Mouse (Mus musculus): ENCODE measurements at regions not wholly inside any gene's neighbourhood (a gene's known extent, or its start where the extent isn't known, plus 50 kb on each side); places are given as distances from the start of the nearest gene placed in this dataset.

DNA sequence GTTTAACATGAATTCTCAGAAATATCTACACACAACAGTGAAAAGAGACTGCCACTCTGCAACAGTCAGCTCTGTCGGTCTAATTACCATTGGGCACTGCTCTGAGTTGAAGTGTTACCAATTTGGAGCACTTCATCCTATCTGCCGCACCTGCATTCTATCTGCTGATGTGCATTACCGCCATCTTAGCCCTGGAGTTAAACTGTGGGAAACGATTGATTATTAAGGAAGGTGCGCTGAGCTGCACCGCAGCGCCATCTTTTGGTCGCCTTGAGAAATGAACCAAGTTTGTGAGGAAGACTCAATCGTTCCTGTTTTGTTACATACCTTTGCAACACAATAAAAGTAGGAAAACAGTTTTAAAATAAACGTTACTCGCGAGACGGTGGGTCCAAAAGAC is 110.5 kb downstream of the Rergl start:
- DNase-seq, result peak; percentile 14

DNA sequence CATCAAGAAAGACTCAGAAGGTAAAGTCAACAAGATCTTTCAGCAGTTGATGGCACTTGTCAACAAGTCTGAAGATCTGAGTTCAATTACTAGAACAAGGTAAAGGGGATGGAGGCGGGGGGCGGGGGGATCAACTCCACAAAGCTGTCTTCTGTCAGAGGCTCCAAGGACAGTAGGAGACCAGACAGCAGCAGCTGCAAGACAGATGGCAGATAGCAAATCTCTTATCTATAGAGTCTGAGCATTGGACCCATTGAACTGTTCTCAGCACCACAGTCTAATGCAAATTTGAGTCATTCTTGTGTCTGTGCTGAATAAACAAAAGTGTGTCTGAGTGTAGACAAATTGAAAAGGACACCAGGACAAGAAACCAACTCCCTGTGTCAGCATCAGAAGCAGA is 150.8 kb downstream of the Rergl start:
- no peak for DNase-seq

DNA sequence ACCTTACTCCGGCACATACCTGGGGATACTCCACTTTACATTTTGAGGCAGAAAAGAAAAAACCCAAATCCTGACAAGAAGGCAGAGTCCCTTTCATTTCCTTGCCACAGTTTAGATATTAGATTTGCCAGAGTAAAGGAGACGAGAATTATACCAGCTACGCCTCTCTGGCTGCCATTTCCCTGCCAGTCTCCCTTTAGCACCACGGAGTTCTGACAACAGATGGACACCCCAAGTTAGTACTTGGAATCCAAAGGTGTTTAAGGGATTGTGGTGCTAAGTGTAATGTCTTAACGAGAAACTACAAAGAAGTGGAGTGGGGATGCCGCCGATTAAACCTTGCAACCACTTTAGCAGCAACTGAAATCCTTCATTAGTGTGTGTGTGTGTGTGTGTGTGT is 176.6 kb downstream of the Rergl start:
- no peak for DNase-seq

DNA sequence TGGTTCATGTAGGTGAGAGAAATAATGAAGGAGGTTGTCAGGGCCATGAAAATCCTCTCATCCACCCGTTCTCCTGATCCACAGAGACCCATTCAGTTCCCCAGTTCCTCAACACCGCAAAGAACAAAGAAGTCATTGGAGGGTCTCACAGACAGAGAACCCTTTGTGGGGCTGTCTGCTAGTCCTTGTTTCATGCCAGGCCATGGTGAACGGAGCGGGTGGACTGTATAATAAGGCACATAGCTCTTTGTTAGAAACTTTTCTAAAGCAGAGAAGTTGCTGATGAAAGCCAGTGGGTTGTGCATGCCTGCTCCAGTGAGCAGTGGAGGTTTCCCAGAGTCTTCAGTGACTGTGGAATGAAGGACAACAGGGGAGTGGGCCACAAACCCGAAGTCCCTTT is 194.1 kb downstream of the Rergl start:
- DNase-seq, result no peak

DNA sequence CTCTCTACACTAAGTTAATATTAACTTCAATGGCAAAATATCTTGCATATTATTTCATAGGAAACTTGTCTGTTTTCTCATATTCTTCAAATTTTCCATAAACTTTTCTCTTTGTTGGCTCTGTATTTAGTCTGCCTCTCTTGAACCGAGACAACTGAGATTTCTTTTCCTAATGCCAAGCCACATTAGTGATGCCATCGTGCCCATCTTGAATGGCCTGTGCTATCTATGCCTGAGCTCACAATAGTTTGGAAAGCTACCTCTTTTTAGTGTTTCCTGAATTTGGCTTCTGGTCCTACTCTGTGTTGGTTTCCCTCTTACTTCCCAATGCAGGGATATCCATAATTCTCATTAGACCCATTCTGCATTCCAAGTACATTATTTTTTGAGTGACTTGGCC is 197.5 kb downstream of the Rergl start:
- DNase-seq, result no peak

DNA sequence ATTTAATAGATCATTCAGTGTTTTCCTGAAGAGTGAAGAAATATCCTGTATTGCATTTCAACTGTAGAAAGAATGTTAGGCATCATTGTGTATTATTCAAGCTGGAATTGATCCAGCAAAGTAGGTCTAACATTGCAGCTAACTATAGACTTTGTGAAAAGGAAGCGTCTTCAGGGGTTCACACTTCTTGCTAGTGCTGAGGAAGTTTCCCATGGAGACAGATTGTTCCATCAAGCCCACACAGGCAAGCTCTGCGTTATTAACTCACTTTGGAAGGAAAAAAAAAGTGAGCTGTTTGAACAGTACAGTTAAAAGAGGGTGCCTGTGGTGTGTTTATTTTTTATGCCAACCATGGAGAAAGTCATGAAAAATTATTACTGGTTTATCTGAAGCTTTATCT is 206.1 kb downstream of the Rergl start:
- no peak for DNase-seq

DNA sequence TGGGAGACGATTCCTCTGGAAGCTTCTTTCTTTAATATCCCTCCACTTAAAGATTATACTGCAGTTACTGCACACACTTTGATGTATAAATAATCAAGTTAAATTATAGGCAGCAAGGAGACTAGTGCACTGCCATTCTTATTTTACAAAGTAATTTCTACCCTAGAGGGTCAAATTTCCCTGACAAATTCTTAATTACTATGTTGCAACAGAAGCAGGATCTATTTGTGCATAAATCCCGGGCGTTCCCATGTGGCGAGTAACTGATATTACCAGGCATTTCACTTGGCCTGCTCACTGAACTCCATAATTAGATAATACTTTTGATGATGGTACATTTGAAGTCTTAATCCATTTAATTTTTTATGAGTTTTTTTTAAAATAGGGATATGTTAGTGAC is 222.7 kb downstream of the Rergl start:
- DNase-seq, result no peak

DNA sequence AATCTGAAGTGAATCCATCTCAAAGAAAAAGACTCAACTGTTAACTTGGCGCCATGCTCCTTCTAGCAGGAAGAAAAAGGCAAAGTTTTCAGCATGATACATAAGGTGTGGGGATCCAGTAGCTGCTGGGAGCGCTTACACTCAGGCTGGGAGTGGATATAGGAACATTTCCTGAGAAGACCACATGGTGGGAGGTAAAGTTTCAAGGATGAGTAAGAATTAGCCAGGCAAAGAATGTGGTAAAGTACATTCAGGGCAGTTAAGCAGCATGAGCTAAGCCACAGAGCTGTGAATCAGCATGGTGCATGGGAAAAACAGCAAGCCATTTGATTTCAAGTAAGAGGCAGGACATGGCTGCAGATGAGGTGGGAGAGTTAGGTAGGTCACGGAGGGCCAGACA is 226.3 kb downstream of the Rergl start:
- DNase-seq, result no peak

DNA sequence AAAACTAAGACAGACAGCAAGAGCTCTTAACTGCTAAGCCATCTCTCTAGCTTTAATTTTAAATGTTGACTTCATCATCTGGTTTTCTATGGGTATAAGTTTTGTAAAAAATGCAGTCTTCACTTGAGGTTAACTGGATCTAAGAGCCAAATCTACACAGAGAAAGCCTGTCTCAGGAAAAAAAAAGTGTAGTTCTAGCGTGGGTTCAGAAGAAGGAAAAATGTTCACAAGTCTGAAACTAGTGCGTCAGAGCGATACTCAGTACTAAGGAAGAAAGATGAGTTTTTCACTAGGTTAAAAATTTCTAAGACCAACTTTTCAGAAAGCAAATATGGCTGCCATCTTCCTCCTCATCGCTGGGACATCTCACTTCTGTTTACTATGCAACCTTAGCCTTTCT is 248.1 kb downstream of the Rergl start:
- DNase-seq, result no peak

DNA sequence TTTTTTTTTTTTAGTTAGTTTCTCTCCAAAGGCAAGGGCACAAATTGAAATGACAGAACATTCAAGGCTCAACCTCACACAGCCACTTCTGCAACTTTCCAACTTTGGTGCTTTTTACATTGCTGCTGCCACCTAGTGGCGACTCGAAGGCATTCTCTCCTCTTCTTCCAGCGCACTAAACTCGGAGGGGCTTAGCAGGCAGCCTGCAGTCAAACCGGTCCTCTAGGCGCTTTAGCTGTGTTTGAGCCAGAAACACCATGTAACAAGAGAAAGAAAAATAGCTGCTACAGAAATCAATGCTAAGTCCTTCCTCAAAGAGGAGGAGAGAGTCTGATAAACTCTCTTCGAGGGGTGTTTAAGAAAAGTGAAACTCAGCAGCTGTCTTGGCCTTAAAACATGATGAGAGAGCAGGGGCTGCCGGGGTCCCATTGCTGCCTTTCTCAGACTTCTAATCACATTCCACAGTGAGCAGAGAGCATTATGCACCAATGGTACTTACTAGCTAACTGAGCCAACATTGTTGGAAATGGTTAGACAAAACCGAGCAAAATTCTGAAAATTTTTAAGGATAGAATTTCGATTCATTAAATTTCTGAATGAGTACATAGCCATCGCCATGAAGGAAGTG is 252.7 kb downstream of the Rergl start:
- peak; percentile 67 for DNase-seq

DNA sequence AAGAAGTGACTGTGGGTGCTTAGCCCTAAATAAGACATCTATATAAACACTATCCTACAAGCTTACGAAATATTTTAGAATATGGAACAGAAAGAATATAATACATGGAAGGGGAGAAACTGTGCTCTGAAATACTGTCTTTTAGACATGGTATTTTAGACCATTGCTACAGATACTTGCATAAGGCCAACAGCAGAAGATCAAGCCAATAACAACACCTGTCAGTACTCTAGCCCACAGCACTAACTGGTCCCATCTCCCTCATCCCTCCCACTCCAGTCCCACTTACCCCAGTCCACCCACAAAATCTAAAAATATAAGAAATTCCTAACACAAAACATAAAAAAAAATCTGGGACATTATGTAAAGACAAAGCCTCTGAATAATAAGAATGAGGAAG is 275.6 kb downstream of the Rergl start:
- no peak for DNase-seq

DNA sequence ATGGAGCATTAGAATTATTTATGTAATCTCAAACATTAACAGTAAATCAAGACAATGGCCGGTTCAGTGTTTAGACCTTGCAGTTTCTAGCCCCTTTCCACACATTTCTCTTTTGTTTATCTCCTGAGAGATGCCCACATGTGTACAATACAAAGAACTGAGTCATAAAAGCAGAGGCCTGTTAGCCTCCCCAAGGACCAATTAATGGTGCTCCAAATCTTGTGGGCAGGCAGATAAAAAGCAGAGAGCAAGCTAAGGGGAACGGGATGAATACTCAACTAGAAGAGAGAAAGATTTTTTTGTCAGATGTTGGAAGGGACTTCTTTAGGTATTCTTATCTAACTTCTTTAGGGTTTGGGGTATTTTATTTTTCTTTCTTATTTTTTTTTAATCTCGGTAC is 287.3 kb downstream of the Rergl start:
- DNase-seq, result no peak

DNA sequence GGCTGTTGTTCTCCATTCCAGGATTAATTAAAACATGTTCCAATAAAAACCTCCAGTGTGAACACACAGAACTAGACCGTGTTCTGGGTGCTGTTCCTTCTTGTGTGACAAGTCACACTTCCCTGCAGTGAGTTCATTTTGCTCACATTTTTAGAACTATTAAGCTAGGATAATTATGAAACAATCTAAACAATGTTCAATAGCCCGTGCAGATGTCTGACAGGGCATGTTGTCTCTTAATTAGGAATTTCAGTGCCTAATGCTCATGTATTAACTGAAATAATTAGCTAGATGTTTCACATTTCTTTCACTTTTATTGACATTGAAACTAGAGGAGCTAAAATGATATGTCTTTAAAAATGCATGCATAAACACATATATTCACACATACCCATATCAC is 291.5 kb downstream of the Rergl start:
- DNase-seq, result no peak

DNA sequence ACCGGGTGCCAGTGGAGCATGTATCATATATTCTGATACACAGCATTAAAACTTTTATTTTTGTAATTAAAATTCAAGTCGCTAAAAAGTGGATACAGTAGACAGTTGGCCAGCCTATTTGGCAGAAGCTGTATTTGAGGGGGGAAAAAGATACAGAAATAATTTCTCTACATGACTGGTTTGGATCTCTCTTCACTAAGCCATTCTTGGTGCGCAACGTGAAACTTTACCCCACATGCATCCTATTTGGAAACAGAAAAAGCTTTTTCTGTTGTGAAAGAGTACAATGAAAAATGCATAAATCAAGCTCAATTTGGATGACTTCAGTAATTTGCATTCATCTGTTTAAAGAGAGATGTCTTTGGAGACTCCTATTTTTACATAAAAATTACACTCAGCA is 303.2 kb downstream of the Rergl start:
- DNase-seq, result no peak

DNA sequence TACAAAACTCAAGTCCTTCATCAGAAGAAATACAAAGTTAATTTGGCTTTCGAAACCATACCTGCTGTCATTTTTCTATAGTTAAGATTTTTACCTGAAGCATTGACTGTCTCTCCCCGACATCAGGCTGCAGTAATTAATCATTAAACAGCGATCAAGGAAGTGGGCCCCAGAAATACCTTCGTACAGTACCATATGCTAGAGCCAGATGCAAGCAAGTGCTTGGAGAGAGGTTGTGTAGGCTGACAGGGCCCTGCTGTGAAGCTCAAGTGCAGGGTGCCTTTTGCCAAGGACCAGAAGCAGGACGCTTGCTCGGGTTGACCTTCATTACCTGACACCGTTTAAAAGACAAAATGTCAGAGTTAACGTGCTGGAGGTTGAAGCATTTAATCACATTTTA is 315.3 kb downstream of the Rergl start:
- DNase-seq, result no peak

DNA sequence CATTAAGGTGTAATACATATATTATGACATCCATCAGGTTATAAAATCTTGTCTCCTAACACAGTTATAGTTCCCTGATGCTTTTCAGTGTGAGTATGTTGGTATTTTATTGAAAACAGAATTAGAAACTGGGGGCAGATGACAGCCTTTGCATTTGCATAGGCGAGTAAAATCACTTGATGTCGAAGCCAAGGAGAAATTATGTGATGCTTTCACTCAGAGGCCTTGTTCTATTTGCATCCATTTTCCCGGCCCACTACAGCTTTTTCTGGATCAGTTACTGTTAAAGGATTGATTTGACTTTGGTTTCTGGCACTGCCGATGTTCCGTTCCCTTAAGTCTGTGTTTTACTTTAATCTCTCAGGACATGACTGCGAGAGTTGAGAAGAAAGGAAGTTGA is 341.4 kb downstream of the Rergl start:
- no peak for DNase-seq

DNA sequence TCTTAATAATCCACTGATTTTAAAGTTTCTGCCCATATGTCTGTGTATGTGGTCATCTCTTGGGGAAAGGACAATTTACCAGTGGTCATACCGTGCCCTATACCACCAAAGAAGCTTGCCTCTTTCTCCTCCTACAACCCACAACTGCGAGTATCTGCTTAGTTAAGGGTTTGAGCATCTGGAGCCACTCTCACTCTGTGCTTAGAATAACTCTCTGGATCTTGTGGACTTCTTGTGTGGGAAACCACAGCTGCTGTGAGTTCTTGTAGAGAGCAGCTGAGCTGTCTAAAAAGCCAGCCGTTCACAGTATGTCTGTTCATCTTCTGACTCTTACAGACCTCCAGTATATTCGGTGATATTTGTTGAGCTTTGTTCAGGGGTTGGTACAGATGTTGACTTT is 342.0 kb downstream of the Rergl start:
- no peak for DNase-seq

DNA sequence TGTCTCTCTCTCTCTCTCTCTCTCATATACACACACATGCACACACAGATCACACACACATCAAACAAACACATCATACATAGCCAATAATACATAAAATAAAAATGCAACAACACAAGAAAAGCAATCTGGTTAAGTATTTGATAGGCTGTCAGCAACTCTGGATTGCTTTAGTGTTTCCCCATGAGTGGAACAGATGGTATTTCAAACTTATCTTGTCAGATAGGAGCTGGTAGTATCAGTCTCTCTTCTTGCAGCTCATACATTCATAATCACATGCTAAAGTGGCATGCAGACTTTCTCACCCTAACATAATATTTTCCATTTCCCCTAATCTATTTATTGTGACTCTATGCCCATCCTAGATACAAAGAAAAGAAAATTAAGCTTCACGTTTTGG is 347.0 kb downstream of the Rergl start:
- DNase-seq, result no peak

DNA sequence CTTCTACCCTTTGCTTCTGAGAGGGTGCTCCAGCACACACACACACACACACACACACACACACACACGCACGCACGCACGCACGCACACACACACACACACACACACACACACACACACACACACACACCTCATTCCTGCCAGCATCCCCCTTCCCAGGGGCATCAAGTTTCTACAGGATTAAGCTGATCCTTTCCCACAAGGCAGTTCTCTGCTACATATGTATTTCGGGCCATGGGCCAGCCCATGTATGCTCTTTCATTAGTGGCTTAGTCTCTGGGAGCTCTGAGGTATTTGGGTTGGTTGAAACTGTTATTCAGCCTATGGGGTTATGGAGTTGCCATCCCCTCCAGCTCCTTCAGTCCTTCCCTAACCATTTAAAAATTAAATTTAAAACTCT is 366.1 kb downstream of the Rergl start:
- no peak for DNase-seq

DNA sequence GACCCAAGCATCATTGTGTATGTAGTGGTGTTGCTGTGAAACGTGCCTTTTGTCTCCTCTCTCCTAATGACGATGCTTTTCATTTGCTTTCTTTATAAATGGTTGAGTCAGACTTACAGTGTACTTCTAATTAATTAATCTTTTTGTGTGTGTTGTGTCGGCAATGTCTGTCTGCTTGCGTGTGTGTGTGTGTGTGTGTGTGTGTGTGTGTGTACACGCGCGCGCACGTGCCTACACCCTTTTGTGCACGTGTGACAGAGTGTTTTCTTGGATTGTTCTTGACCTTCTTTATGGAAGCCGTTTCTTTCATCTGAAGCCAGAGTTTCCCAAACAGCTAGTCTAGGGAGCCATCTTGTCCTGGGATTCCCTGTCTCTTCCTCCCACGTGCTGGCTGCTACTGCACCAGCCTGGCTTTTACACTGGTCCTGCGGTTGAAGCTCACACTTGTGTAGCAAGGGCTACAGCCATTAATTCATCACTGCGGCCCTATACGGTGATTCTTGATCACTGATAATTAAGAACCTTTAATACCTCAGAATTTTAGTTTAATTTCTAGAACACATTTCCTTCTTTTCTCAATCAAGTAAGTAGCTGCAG is 369.6 kb downstream of the Rergl start:
- DNase-seq, result no peak

DNA sequence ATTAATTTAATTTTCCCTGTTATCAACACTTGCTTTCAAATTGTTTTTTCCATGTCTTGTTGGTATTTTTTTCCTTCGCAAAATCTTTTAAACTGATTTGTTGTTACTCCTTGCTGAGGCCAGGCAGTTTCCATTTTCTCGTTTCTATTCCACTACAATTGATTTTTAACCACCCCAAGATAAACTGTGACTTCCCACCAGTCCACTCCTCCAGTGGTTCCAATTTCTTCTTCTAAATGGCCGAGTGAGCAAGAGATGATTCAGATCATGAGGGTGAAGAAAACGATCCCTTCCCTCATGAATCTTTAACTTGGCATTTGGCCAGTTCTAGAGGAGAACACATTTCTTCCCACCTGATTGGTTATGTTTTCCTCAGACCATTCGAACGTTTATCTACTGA is 393.5 kb downstream of the Rergl start:
- DNase-seq, result no peak

DNA sequence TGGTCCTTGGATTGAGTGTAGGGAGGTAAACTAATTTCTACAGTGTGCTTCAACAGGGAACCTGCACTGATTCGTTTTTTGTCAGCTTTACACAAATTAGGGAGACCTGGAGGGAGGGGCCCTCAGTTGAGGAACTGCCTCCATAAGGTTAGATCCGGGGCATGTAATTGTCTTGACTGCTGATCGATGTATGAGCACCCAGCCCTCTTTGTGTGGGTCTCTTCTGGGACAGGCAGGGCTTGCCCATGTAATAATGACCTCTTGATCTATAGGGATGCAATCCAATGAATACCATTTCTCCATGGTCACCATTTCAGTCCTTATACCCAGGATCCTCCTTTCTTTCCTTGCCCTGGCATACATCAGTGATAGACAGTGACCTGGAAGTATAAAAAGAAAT is 398.4 kb downstream of the Rergl start:
- no peak for DNase-seq

DNA sequence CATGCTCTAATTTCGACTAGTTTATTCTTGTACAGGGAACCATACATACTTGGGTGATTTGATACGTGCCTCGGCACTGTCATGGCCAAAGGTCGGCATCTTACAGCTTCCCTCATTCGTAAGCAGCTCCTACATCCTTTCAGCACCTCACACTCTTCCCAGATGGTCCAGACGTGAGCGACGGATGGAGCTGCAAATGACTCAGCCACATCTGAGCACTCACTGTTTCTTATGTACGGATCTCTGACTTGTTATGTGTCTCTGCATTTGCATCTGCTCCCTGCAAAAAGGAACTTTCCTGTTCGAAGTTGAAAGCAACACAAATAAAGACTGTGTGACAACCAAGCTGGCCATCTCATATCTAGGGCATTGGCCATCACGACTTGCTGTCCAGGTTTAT is 402.5 kb downstream of the Rergl start:
- no peak for DNase-seq

DNA sequence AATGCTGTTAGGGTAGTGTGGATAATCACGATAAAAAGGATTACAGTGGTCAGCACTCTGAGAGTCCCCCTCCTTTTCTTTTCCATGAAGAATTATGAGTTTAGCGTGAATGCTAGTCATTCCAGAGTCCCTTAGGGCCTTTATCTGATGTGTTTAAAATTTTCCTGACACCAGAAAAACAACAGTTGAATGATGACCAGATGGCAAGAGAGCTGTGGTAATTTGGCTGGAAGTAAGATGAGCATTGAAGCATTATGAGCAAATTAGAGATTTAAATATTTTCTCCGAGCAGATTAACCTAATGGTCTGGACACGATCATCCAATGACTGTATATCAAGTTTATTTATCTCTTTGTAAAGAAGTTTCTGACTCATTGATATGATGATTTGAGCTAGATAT is 417.1 kb upstream of the Igbp1b start:
- no peak for DNase-seq

DNA sequence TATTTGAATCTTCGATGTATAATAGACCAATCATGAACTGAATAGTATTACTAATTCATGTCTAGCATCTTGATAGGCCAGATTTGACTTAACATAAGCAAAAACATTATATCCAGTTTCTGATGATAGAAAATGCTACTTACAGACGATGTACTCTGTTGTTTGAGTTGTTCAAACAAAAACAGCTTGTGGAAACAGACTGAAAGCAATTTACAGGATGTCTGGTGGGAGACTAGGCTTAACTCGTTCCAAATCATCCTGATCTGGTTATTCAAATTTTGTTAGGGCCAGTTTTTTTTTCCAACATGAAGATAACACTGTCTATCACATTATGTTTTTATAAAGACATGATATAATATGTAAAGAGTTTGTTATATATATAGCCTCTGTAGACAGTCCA is 369.4 kb upstream of the Igbp1b start:
- no peak for DNase-seq

Data from heart, postnatal 4 days (tissue).